Mouse (Mus musculus): ENCODE data around the gene Ppp6r3.

Gene Ppp6r3

GRCm38 (mm10) chr19:3519471-3520169 lies 55.9 kb downstream of the Ppp6r3 start:
- no peak for DNase-seq (ENCODE audit: low spot score)

GRCm38 (mm10) chr19:3497216-3497615 lies 78.3 kb downstream of the Ppp6r3 start:
- no peak for DNase-seq (ENCODE audit: low spot score)

GRCm38 (mm10) chr19:3489826-3490225 lies 85.7 kb downstream of the Ppp6r3 start:
- DNase-seq (ENCODE audit: low spot score): no peak

GRCm38 (mm10) chr19:3482831-3483230 lies 92.7 kb downstream of the Ppp6r3 start:
- no peak for DNase-seq (ENCODE audit: low spot score)

GRCm38 (mm10) chr19:3480101-3480500 lies 95.4 kb downstream of the Ppp6r3 start:
- DNase-seq (ENCODE audit: low spot score): no peak

GRCm38 (mm10) chr19:3476996-3477395 lies 98.6 kb downstream of the Ppp6r3 start:
- no peak for DNase-seq (ENCODE audit: low spot score)

- DNase-seq (ENCODE audit: low spot score): no peak
Observed at GRCm38 (mm10) chr19:3471218-3471617, 104.3 kb downstream of the Ppp6r3 start.

GRCm38 (mm10) chr19:3467574-3467973 lies 108.0 kb downstream of the Ppp6r3 start:
- DNase-seq (ENCODE audit: low spot score): no peak

GRCm38 (mm10) chr19:3459986-3460385 lies 115.6 kb downstream of the Ppp6r3 start:
- DNase-seq (ENCODE audit: low spot score): no peak

GRCm38 (mm10) chr19:3458331-3459099 lies 117.0 kb downstream of the Ppp6r3 start:
- no peak for DNase-seq (ENCODE audit: low spot score)

- no peak for DNase-seq (ENCODE audit: low spot score)
Observed at GRCm38 (mm10) chr19:3457700-3458099, 117.8 kb downstream of the Ppp6r3 start.

- no peak for DNase-seq (ENCODE audit: low spot score)
Observed at GRCm38 (mm10) chr19:3451649-3452048, 123.9 kb downstream of the Ppp6r3 start.

- peak; percentile 90 for DNase-seq (ENCODE audit: low spot score)
Observed at GRCm38 (mm10) chr19:3451170-3451569, 124.4 kb downstream of the Ppp6r3 start.

- no peak for DNase-seq (ENCODE audit: low spot score)
Observed at GRCm38 (mm10) chr19:3450714-3451113, 124.8 kb downstream of the Ppp6r3 start.

- DNase-seq (ENCODE audit: low spot score): no peak
Observed at GRCm38 (mm10) chr19:3449248-3449647, 126.3 kb downstream of the Ppp6r3 start.

GRCm38 (mm10) chr19:3447348-3447747 lies 128.2 kb downstream of the Ppp6r3 start:
- DNase-seq (ENCODE audit: low spot score): no peak

- no peak for DNase-seq (ENCODE audit: low spot score)
Observed at GRCm38 (mm10) chr19:3441092-3441491, 134.5 kb downstream of the Ppp6r3 start.

- no peak for DNase-seq (ENCODE audit: low spot score)
Observed at GRCm38 (mm10) chr19:3440667-3441066, 134.9 kb downstream of the Ppp6r3 start.

- no peak for DNase-seq (ENCODE audit: low spot score)
Observed at GRCm38 (mm10) chr19:3437980-3438379, 137.6 kb downstream of the Ppp6r3 start.

GRCm38 (mm10) chr19:3436840-3437239 lies 138.7 kb downstream of the Ppp6r3 start:
- no peak for DNase-seq (ENCODE audit: low spot score)

GRCm38 (mm10) chr19:3435824-3436223 lies 139.7 kb downstream of the Ppp6r3 start:
- no peak for DNase-seq (ENCODE audit: low spot score)

- no peak for DNase-seq (ENCODE audit: low spot score)
Observed at GRCm38 (mm10) chr19:3434641-3435040, 140.9 kb downstream of the Ppp6r3 start.

GRCm38 (mm10) chr19:3434124-3434523 lies 141.4 kb downstream of the Ppp6r3 start:
- DNase-seq (ENCODE audit: low spot score): no peak

- no peak for DNase-seq (ENCODE audit: low spot score)
Observed at GRCm38 (mm10) chr19:3431969-3432368, 143.6 kb downstream of the Ppp6r3 start.
